Mouse (Mus musculus) embryonic facial prominence, embryonic 13.5 days (tissue): ENCODE measurements around the gene Efna5. TPM values are rescaled to one million over a fixed set of nuclear protein-coding genes. Genes with fewer than 3 reads are reported as not detected.
A peak's percentile ranks its signal among the peaks of the same experiment; 100 is the strongest.

Experiments
- ATAC-seq: fragments of 200-750 bp; cut with Nextera tagmentation; 2 replicates; pipeline ENCODE4 v1.8.0; 2017; ENCODE audit warnings: low read depth; ENCODE audit not compliant: insufficient number of reproducible peaks, insufficient read depth, low FRiP score, low TSS enrichment
- H3K27ac ChIP-seq: fragments of 300-500 bp; sonication (generic); 2 replicates; pipeline ENCODE4 v1.5.1; 2015; ENCODE audit warnings: moderate library complexity, mild to moderate bottlenecking, inconsistent platforms
- H3K27me3 ChIP-seq: fragments of 300-500 bp; sonication (generic); 2 replicates; pipeline ENCODE4 v1.6.1; 2015; ENCODE audit warnings: mild to moderate bottlenecking, inconsistent platforms
- H3K36me3 ChIP-seq: fragments of 300-500 bp; sonication (generic); 2 replicates; pipeline ENCODE4 v1.6.1; 2015; ENCODE audit warnings: mild to moderate bottlenecking, inconsistent platforms
- H3K4me1 ChIP-seq: fragments of 300-500 bp; sonication (generic); 2 replicates; pipeline ENCODE4 v1.6.1; 2015; ENCODE audit warnings: inconsistent platforms
- H3K4me2 ChIP-seq: fragments of 300-500 bp; sonication (generic); 2 replicates; pipeline ENCODE4 v1.6.1; 2015; ENCODE audit warnings: moderate library complexity, mild to moderate bottlenecking, inconsistent platforms
- H3K4me3 ChIP-seq: fragments of 300-500 bp; sonication (generic); 2 replicates; pipeline ENCODE4 v1.5.1; 2015; ENCODE audit warnings: mild to moderate bottlenecking, inconsistent platforms
- H3K9ac ChIP-seq: fragments of 300-500 bp; sonication (generic); 2 replicates; pipeline ENCODE4 v1.6.1; 2015; ENCODE audit warnings: mild to moderate bottlenecking, inconsistent platforms
- H3K9me3 ChIP-seq: fragments of 300-500 bp; sonication (generic); 2 replicates; pipeline ENCODE4 v1.6.1; 2016; ENCODE audit warnings: inconsistent platforms
- WGBS: fragments of 180-500 bp; shearing (Covaris S2); methylation state at CpG from one replicate; pipeline ENCODE4 v1.1.7; 2015; ENCODE audit warnings: mixed read lengths; 5-methylcytosine and 5-hydroxymethylcytosine counted together
- polyA plus RNA-seq: library from polyadenylated mRNA; unstranded; fragments of >200 nt; fragmentation: Nextera tagmentation; extraction: Ambion mirVana; gene quantifications from 2 replicates; pipeline ENCODE4 v1.2.1, GENCODE M21; 2015

Gene Efna5
- polyA plus RNA-seq, 1 experiment from 2014 or later = 109 TPM

GRCm38 (mm10) chr17:62608145-62608544 is 273.0 kb downstream of the Efna5 start:
- peaks cover 22% of the 10 kb centered on the region for H3K4me1 ChIP-seq
- 35% methylated on average over 8 of the region's 8 CpGs for whole genome bisulfite sequencing
- H3K9ac ChIP-seq = no peak overlapping the region
- H3K27ac ChIP-seq = no peak overlapping the region
- peaks cover 13% of the 10 kb centered on the region; the same call in 1 of the 2 replicates for H3K36me3 ChIP-seq
- H3K4me3 ChIP-seq = no peak overlapping the region
- no peaks in the 10 kb centered on the region for H3K27me3 ChIP-seq
- H3K9me3 ChIP-seq = no peaks in the 10 kb centered on the region
- ATAC-seq = no peak
- H3K4me2 ChIP-seq = no peak overlapping the region

DNA sequence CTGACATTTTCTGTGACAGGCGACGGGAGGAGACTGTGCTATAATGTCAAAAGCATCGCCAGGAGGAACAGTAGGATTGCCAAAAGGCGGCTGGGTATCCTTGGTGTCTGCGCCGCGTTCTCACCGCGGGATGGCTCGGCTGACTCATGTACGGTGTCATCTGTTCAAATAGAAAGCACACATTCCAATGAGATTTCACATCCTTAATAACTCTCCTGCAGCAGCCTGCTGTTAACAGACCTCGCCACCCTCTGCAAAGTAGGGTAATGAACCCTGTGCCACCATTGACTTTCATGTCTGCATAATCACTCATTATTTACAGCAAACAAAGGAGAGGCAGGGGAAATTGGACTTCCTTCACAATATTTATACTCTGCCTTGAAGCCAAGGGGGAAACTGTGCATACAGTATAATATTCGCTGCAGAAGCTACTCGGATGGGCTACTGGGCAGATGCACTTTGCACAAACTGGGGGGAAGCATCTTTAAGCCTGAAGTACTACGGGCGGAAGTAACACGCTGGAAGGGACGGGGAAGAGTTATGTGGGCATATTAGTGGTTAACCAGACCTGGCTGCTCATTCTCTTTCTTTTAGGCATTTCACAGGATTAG is 273.7 kb downstream of the Efna5 start:
- no peak overlapping the region for H3K9ac ChIP-seq
- no peak overlapping the region for H3K4me2 ChIP-seq
- H3K4me1 ChIP-seq = peaks cover 22% of the 10 kb centered on the region
- H3K36me3 ChIP-seq = peaks cover 17% of the 10 kb centered on the region
- no peaks in the 10 kb centered on the region for H3K27me3 ChIP-seq
- no peak for ATAC-seq
- WGBS = 86% methylated on average over 18 of the region's 18 CpGs
- H3K9me3 ChIP-seq = no peaks in the 10 kb centered on the region
- no peak overlapping the region for H3K4me3 ChIP-seq
- no peak overlapping the region for H3K27ac ChIP-seq

DNA sequence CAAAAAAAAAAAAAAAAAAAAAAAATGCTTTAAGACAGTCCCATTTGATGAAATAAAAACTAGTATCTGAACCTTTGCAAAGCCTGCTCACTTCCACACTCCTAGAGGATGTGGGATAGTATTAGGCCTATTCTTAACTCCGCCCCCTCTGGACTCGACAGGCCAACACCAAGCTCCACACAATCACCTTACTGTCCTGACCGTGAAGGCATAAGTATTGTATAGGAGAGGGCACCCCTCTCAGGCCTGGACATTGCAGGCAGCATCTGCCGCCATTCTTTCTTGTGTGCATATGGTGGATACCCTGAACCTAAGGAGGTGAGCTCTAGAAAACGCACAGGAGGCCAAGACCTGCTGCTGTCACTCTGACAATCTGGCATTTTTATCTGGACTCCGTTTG is 274.4 kb downstream of the Efna5 start:
- Histone ChIP-seq H3K4me2 (no peak overlapping the region), H3K9me3 (no peaks in the 10 kb centered on the region), H3K4me1 (peaks cover 22% of the 10 kb centered on the region), H3K27me3 (no peaks in the 10 kb centered on the region), H3K9ac (no peak overlapping the region), H3K36me3 (peaks cover 24% of the 10 kb centered on the region), H3K27ac (no peak overlapping the region), H3K4me3 (no peak overlapping the region)
- WGBS = 76% methylated on average over 6 of the region's 6 CpGs
- no peak for ATAC-seq

GRCm38 (mm10) chr17:62604309-62604708 is 276.8 kb downstream of the Efna5 start:
- H3K4me3 ChIP-seq = no peak overlapping the region
- peaks cover 24% of the 10 kb centered on the region for H3K36me3 ChIP-seq
- H3K4me1 ChIP-seq = peaks cover 27% of the 10 kb centered on the region
- no peak overlapping the region for H3K9ac ChIP-seq
- H3K27ac ChIP-seq = no peak overlapping the region
- 41% methylated on average over 5 of the region's 5 CpGs for WGBS
- H3K9me3 ChIP-seq = no peaks in the 10 kb centered on the region
- no peak for ATAC-seq
- H3K4me2 ChIP-seq = no peak overlapping the region
- no peaks in the 10 kb centered on the region for H3K27me3 ChIP-seq

- Histone ChIP-seq H3K4me3 (no peak overlapping the region), H3K9me3 (no peaks in the 10 kb centered on the region), H3K36me3 (peaks cover 24% of the 10 kb centered on the region), H3K4me2 (no peak overlapping the region), H3K9ac (no peak overlapping the region), H3K27me3 (no peaks in the 10 kb centered on the region), H3K27ac (no peak overlapping the region), H3K4me1 (peaks cover 29% of the 10 kb centered on the region)
- 29% methylated on average over 5 of the region's 5 CpGs for WGBS
- ATAC-seq = no peak
These were observed 277.5 kb downstream of the Efna5 start for GRCm38 (mm10) chr17:62603604-62604003.

GRCm38 (mm10) chr17:62598716-62599490 is 282.2 kb downstream of the Efna5 start:
- WGBS = 49% methylated on average over 9 of the region's 9 CpGs

DNA sequence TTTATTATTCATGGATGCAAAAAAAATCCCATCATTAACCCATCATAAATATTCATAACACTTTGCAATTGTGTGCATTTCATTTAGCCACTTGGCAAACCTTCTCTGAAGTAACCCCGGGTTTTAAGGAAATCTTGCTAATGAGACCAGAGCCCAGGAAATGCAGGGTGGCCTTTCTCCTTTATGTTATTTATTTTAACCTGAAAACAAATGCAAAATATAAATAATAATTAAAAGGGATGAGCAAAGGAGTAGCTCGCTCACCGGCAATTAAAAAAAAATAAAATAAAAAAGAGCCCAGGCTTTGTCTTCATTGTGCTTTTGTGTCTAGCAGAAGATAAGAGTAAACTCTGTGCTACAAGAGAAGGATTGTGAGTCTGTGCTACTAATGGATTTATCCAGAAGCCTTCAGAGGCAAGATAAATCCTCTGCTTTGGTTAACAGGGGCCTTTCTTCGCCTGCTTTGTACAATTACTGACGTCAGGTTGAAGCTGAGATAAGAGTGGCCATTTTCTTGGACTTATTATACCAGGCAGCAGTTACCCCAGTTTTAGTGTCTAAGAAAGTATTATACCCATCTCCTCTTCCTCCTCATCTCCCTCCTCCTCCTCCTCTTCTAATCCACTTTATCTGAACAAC is 288.6 kb downstream of the Efna5 start:
- no peak overlapping the region for H3K9ac ChIP-seq
- H3K4me1 ChIP-seq = no peaks in the 10 kb centered on the region
- 76% methylated on average over 5 of the region's 5 CpGs for WGBS
- H3K27me3 ChIP-seq = no peaks in the 10 kb centered on the region
- H3K9me3 ChIP-seq = peaks cover 3% of the 10 kb centered on the region
- no peak for ATAC-seq
- H3K27ac ChIP-seq = no peak overlapping the region
- no peaks in the 10 kb centered on the region for H3K36me3 ChIP-seq
- H3K4me2 ChIP-seq = no peak overlapping the region
- H3K4me3 ChIP-seq = no peak overlapping the region

More at GRCm38 (mm10) chr17:62598716-62599490, 282.2 kb downstream of the Efna5 start:
- peaks cover 16% of the 10 kb centered on the region for H3K36me3 ChIP-seq
- H3K9ac ChIP-seq = no peak overlapping the region
- no peaks in the 10 kb centered on the region for H3K27me3 ChIP-seq
- peaks cover 14% of the 10 kb centered on the region; the same call in 1 of the 2 replicates for H3K4me1 ChIP-seq
- H3K27ac ChIP-seq = 0 out of 2 replicates have a peak overlapping the region, but pooled peaks have one; percentile 41
- H3K4me2 ChIP-seq = 0 out of 2 replicates have a peak overlapping the region, but pooled peaks have one; percentile 5
- no peak for ATAC-seq
- H3K9me3 ChIP-seq = no peaks in the 10 kb centered on the region
- H3K4me3 ChIP-seq = no peak overlapping the region

DNA sequence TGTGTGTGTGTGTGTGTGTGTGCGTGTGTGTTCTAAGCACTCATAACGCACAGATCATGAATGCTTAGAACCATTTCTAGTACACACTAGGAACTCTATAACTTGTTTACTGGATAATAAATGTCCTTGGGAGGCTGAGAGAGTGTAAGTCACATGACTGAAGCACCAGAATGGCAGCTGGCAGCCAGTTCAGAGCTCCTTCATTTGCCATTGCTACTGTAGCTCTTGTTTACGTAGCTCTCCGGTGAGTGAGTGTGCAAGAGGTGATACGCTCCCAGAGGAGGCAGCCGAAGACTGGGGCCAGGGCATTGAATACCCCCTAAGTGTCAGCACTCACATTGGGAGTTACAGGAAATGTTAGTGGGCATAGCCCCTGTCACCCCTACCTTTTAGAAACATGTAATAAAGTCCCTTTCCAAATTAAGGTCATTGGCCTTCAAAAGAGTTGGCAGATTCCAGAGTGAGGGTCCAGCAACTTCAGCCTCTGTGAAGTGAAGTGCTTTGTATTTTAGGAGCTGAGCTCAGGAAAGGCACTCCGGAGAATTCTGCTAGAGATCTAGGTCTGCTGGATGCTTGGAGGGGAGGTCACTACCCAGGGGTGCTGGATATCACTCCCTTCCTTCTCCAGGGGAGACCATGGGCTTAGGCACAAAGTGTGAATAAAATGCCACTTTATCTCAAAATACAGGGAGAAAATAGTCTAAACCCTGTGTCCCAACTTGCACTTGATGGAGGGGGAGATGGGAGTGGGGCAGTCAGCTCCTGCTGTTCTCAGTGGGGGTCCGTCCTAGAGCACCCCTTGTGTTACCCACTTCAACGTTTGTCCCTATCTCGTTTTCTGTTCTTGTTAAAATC is 289.3 kb downstream of the Efna5 start:
- Histone ChIP-seq H3K9ac (no peak overlapping the region), H3K9me3 (peaks cover 8% of the 10 kb centered on the region), H3K27me3 (no peaks in the 10 kb centered on the region), H3K4me3 (no peak overlapping the region), H3K36me3 (no peaks in the 10 kb centered on the region), H3K27ac (no peak overlapping the region), H3K4me2 (no peak overlapping the region), H3K4me1 (no peaks in the 10 kb centered on the region)
- ATAC-seq = no peak
- 77% methylated on average over 10 of the region's 10 CpGs for WGBS

DNA sequence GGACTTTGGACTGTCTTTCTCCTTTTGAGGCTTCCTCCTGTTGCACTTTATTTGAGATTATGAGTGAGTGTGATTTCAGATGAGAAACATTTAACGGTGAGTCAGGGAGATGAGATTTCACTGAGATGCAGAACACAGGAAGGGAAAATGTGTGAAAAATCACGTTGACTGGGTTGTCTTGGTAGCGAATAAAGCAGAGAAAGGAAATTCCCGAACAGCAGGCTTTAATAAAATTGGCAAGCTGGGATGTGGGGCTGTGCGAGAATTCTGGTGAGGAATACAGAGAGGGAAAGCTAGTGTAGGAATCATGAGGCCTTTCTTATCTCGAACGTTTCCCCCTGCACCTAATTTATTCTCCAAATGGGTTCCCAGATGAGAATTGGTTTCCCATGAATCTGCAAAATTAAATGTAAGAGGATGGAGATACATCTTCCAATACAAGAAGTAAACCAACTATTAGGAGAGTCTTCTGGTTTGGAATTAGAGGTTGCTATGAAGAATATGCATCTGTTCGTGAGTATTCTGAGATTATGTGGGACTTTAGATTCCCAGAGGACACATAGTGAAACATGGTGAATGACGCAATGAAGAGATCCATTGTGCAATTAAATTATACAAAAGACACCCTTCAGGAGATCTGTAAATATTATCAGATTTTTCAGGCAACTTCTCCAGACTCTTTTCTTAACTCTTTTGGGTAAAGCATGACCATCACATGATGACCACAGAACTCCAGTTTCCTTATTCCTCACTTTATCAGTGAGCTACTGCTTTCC is 290.2 kb downstream of the Efna5 start:
- Histone ChIP-seq H3K36me3 (no peaks in the 10 kb centered on the region), H3K4me1 (no peaks in the 10 kb centered on the region), H3K9me3 (peaks cover 8% of the 10 kb centered on the region), H3K9ac (no peak overlapping the region), H3K27ac (no peak overlapping the region), H3K4me3 (no peak overlapping the region), H3K4me2 (no peak overlapping the region), H3K27me3 (no peaks in the 10 kb centered on the region)
- no peak for ATAC-seq
- 57% methylated on average over 9 of the region's 9 CpGs for WGBS

- Histone ChIP-seq H3K27me3 (no peaks in the 10 kb centered on the region), H3K36me3 (no peaks in the 10 kb centered on the region), H3K9me3 (no peaks in the 10 kb centered on the region), H3K4me1 (peaks cover 4% of the 10 kb centered on the region; the same call in 1 of the 2 replicates), H3K9ac (no peak overlapping the region), H3K4me2 (peak overlapping the region; percentile 27), H3K4me3 (no peak overlapping the region), H3K27ac (no peak overlapping the region)
- WGBS = 62% methylated on average over 6 of the region's 6 CpGs
- ATAC-seq = no peak
These were observed 301.0 kb downstream of the Efna5 start for GRCm38 (mm10) chr17:62580127-62580526.
